Mouse (Mus musculus) testis, adult 2 months (tissue): ENCODE results near the gene Mkrn1. TPM values are rescaled to one million over a fixed set of nuclear protein-coding genes. Genes with fewer than 3 reads are reported as not detected.

Experiments
- H3K27ac ChIP-seq: fragments of 200-500 bp; 2 replicates; pipeline ENCODE4 v1.5.1; 2012; ENCODE audit warnings: low read depth, low read length; ENCODE audit not compliant: control insufficient read depth, insufficient read depth
- H3K27me3 ChIP-seq: fragments of 200-500 bp; 2 replicates; pipeline ENCODE4 v1.6.1; 2012; ENCODE audit warnings: mild to moderate bottlenecking, low read length, moderate library complexity; ENCODE audit not compliant: control insufficient read depth, insufficient read depth
- H3K36me3 ChIP-seq: fragments of 200-500 bp; 2 replicates; pipeline ENCODE4 v1.6.1; 2012; ENCODE audit warnings: mild to moderate bottlenecking, low read length; ENCODE audit not compliant: control insufficient read depth, insufficient read depth
- H3K4me1 ChIP-seq: fragments of 200-500 bp; 2 replicates; pipeline ENCODE4 v1.6.1; 2012; ENCODE audit warnings: low read length; ENCODE audit not compliant: control insufficient read depth, insufficient read depth
- H3K4me3 ChIP-seq: fragments of 200-500 bp; 2 replicates; pipeline ENCODE4 v1.5.1; 2012; ENCODE audit warnings: low read depth, mild to moderate bottlenecking, low read length, moderate library complexity, mixed read lengths; ENCODE audit not compliant: control insufficient read depth
- CTCF ChIP-seq: fragments of 200-500 bp; IDR thresholded peaks from 2 replicates; pipeline ENCODE4 v1.5.1; 2012; ENCODE audit warnings: low read depth, mild to moderate bottlenecking, inconsistent platforms, low read length, moderate library complexity; ENCODE audit not compliant: control insufficient read depth, insufficient read depth, insufficient replicate concordance
- POLR2A ChIP-seq: fragments of 200-500 bp; IDR thresholded peaks from 2 replicates; pipeline ENCODE4 v1.6.1; 2012; ENCODE audit warnings: low read depth, mild to moderate bottlenecking, inconsistent platforms, low read length, moderate library complexity; ENCODE audit not compliant: control insufficient read depth
- polyA plus RNA-seq: library from polyadenylated mRNA; depleted of rRNA; stranded (reverse); fragments of >200 nt; gene quantifications from 2 replicates; pipeline ENCODE4 v1.2.3, GENCODE M21; 2012

Mkrn1 gene
- polyA plus RNA-seq, 1 experiment: 374 TPM

GRCm38 (mm10) chr6:39415762-39416161 lies 4.5 kb downstream of the Mkrn1 start:
- H3K4me1 ChIP-seq: no peaks in the 10 kb centered on the region
- H3K27me3 ChIP-seq: no peaks in the 10 kb centered on the region
- H3K4me3 ChIP-seq: no peak overlapping the region
- H3K27ac ChIP-seq: no peak overlapping the region
- no peaks in the 10 kb centered on the region for H3K36me3 ChIP-seq
- TF ChIP-seq CTCF (peak; percentile 43; the same call in 1 of the 2 replicates), POLR2A (no peak)

DNA sequence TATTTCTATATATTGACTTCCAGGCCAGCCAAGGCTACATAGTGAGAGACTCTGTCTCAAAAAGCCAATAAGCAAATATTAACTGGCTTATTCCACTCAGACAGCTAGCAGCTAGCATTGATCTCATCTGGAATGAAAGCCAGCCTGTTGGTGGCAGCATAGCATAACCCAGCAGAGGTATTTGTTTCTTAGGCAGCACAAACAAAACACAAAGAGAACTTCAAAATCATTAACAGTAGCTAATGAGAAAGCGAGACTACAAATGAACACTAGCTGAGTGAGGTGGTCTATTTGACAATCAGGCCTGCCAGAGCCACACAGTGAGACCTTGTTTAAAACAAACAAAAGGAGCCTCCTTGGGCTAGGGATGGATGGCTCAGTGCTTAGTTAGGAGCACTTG lies 6.2 kb downstream of the Mkrn1 start:
- Histone ChIP-seq H3K4me1 (no peaks in the 10 kb centered on the region), H3K4me3 (no peak overlapping the region), H3K27ac (no peak overlapping the region), H3K27me3 (no peaks in the 10 kb centered on the region), H3K36me3 (no peaks in the 10 kb centered on the region; the same call in 1 of the 2 replicates)
- TF ChIP-seq POLR2A (no peak), CTCF (no peak)

GRCm38 (mm10) chr6:39406480-39406879 lies 13.8 kb downstream of the Mkrn1 start:
- Histone ChIP-seq H3K27me3 (no peaks in the 10 kb centered on the region), H3K27ac (no peak overlapping the region), H3K4me1 (no peaks in the 10 kb centered on the region), H3K36me3 (peaks cover 3% of the 10 kb centered on the region), H3K4me3 (no peak overlapping the region)
- TF ChIP-seq POLR2A (no peak), CTCF (no peak)

GRCm38 (mm10) chr6:39403136-39403535 lies 17.1 kb downstream of the Mkrn1 start:
- TF ChIP-seq CTCF (no peak), POLR2A (no peak)
- Histone ChIP-seq H3K4me1 (no peaks in the 10 kb centered on the region), H3K36me3 (peaks cover 3% of the 10 kb centered on the region), H3K27me3 (no peaks in the 10 kb centered on the region), H3K4me3 (no peak overlapping the region), H3K27ac (no peak overlapping the region)

DNA sequence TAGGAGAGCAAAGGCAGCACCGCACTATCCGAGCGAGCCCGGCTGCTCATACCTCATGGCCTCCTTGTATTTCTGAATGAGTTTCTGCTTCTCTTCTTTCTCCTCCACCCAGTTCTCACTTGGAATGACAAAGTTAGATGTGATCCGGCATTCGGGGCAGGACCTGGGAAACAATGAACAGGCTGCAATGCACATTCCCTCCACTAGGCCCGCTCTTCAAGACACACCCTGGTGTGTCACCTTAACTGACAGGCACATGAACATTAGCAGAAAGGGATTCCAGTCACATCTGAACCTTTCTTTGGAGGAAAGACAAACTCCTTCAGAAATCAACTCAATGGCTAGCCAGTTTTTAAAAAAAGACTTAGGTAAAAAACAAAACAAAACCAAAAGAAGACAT lies 19.9 kb downstream of the Mkrn1 start:
- H3K27me3 ChIP-seq: no peaks in the 10 kb centered on the region
- TF ChIP-seq CTCF (peak; percentile 42; the same call in 1 of the 2 replicates), POLR2A (no peak)
- peaks cover 3% of the 10 kb centered on the region for H3K4me1 ChIP-seq
- H3K27ac ChIP-seq: no peak overlapping the region
- H3K36me3 ChIP-seq: peaks cover 3% of the 10 kb centered on the region
- H3K4me3 ChIP-seq: no peak overlapping the region

DNA sequence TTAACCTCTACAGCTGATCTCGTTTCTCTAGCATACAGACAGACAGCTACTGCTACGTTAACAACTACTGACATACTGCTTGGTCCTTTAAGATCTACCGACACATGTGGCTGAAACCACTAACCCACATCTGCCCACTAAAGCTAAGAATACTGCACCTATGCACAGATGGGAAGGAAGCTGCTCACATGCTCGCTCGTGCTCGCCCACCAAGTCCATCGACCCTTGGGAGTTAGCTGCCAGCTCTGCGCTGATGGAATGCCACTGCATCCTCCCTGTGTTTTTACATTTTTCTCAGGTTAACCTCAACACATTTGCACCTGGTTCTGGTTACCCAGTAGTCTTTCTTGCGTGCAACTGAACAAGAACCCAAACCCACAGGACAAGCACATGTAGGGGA lies 21.9 kb downstream of the Mkrn1 start:
- Histone ChIP-seq H3K36me3 (peaks cover 1% of the 10 kb centered on the region), H3K27me3 (no peaks in the 10 kb centered on the region)
- TF ChIP-seq POLR2A (no peak), CTCF (no peak)

DNA sequence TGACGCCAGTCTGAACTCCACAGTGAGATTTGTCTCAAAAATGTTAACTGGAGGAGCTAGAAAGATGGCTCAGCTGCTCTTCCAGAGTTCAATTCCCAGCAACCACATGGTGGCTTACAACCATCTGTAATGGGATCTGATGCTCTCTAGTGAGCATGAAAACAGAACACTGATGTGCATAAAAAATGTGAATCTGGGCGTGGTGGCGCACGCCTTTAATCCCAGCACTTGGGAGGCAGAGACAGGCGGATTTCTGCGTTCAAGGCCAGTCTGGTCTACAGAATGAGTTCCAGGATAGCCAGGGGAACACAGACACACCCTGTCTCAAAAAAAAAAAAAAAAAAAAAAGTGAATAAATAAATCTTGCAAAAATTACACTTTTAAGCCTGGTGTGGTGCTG lies 23.2 kb downstream of the Mkrn1 start:
- H3K4me1 ChIP-seq: peaks cover 3% of the 10 kb centered on the region
- peaks cover 1% of the 10 kb centered on the region for H3K36me3 ChIP-seq
- H3K27ac ChIP-seq: no peak overlapping the region
- H3K27me3 ChIP-seq: no peaks in the 10 kb centered on the region
- no peak for TF ChIP-seq CTCF
- TF ChIP-seq POLR2A: no peak
- no peak overlapping the region for H3K4me3 ChIP-seq

More for the DNA sequence above, 21.9 kb downstream of the Mkrn1 start:
- no peak overlapping the region for H3K27ac ChIP-seq
- H3K4me1 ChIP-seq: peaks cover 3% of the 10 kb centered on the region
- no peak overlapping the region for H3K4me3 ChIP-seq

DNA sequence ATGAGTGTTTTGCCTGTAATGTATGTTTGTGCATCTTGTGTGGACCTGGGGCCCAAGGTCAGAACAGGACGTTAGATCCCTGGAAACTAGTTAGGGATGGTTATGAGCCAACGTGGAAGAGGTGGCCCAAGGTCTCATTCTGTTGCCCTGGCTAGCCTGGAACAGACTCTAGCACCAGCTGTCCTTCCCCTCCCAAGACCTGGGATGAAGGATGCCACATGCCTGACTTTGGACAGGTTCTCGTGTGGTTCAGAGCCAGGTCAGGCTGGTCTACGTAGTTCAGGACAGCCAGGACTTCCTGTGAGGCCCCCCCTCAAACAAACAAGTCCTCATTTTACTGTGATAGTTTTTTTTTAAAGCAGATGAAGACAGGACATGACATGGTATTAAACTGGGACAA lies 24.3 kb downstream of the Mkrn1 start:
- Histone ChIP-seq H3K4me3 (no peak overlapping the region), H3K27ac (peak overlapping the region; percentile 29; the same call in 1 of the 2 replicates), H3K4me1 (peaks cover 3% of the 10 kb centered on the region), H3K27me3 (no peaks in the 10 kb centered on the region), H3K36me3 (peaks cover 1% of the 10 kb centered on the region)
- TF ChIP-seq CTCF (no peak), POLR2A (no peak)
